Mouse (Mus musculus): ENCODE results near the gene Gm9972. TPM values are rescaled to one million over a fixed set of nuclear protein-coding genes. Genes with fewer than 3 reads are reported as not detected.

Gm9972 gene
- total and polyA plus RNA-seq, 3 experiments, result not detected

DNA sequence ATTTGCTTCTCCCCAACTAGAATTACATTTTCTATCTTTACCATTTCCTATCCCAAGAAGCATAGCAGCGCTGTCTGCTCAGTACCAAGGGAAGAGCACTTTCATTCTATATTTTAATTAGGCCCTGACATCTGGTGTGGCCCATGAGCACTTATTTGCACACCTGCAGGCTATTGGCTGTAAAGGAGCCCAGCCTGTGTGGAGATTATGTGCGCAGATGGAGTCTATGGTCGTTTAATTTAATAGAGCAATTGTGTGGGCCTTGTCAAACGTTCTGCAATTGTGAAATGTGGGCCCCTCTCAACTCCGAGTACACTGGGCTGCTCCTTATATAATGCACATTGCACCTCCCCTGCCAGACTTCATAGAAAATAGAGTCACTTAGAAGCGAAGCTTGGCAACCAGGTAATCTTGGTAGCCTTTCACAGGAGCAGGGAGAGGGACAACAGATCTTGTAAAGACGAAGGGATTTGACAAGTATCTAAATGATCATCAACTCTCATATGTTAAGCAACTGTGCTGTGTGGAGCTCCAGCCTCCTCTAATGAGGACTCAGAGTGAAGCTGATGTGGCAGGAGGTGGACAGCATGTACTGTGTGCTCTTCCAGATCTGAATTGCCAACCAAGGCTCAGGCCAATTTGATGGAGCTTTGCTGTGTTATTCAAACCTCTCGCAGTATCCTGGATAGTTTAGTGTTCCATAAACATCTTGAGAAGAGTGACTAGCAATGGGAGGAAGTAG is 50.9 kb downstream of the Gm9972 start:
- H3K27me3 ChIP-seq (ENCODE audit: control insufficient read depth, insufficient read depth, low read length), result no peaks in the 10 kb centered on the region
- 82% methylated on average over 8 of the region's 8 CpGs for WGBS

More for the DNA sequence above, 50.9 kb downstream of the Gm9972 start:
- Histone ChIP-seq H3K79me2 (replicated peaks; ENCODE audit: control insufficient read depth, insufficient read depth, low read length) (no peaks in the 10 kb centered on the region), H3K9ac (ENCODE audit: low read depth, low read length) (no peak overlapping the region), H3K4me3 (no peak overlapping the region), H3K36me3 (ENCODE audit: control insufficient read depth, insufficient read depth, low read length) (no peaks in the 10 kb centered on the region), H3K4me1 (ENCODE audit: control insufficient read depth, insufficient read depth, low read length) (no peaks in the 10 kb centered on the region), H3K27ac (no peak overlapping the region)
- intact Hi-C loops (cut with DNase I), result no loop called here
- TF ChIP-seq CTCF (IDR thresholded peaks at IDR 0.05) (no peak), EP300 (IDR thresholded peaks at IDR 0.05; ENCODE audit: insufficient read depth, low read depth, low read length) (no peak), POLR2A (IDR thresholded peaks at IDR 0.05; ENCODE audit: insufficient read depth, low read depth, low read length) (no peak)
- DNase-seq, result no peak

Other genes with a start within 250 kb of the Gm9972 start
- not detected for gene Atp10b, start 114.1 kb downstream of the Gm9972 start, total RNA-seq (2021)
- gene Atp10b, start 114.1 kb downstream of the Gm9972 start, polyA plus RNA-seq (2012; rRNA removed), result 0.03 and 0.10 TPM in 2 replicates